11 mouse cellular contexts compared by ENCODE assay signal in genomic region chr19:4155223-4156072, GRCm38 (mm10). TPM values are rescaled to one million over a fixed set of nuclear protein-coding genes. Genes with fewer than 3 reads are reported as not detected.
DNase-seq lines count a peak whose midpoint lies in the region; ATAC-seq and TF ChIP-seq lines count a peak whose summit lies in the region.
"Had no signal": no experiment of that assay in that cellular context is flagged by ENCODE, and none has a peak within 500 bp of the region (broad histone marks: within the 10 kb centered on the region; RNA-seq: fewer than 3 reads in every experiment).

No protein-coding gene starts in this region.

- no peak for ATAC-seq in hindbrain, embryonic 12.5 days (ENCODE audit: low FRiP score)
- no peak for ATAC-seq in hindbrain, postnatal 0 days
- no peak for ATAC-seq in limb, embryonic 13.5 days (ENCODE audit: low FRiP score, low read depth)
- no peak for ATAC-seq in lung, postnatal 0 days

- TF ChIP-seq EP300 in lung, postnatal 0 days (IDR thresholded peaks at IDR 0.05): no peak

- H3K36me3 ChIP-seq in hindbrain, embryonic 12.5 days: peaks cover 71% of the 10 kb centered on the region
- peaks cover 34% of the 10 kb centered on the region for H3K36me3 ChIP-seq in hindbrain, postnatal 0 days (ENCODE audit: insufficient read depth, low read length)
- H3K36me3 ChIP-seq in limb, embryonic 13.5 days: peaks cover 81% of the 10 kb centered on the region
- peaks cover 25% of the 10 kb centered on the region for H3K36me3 ChIP-seq in lung, postnatal 0 days (ENCODE audit: insufficient read depth, low read length)

- intact Hi-C loops in left cerebral cortex, postnatal 4 days (cut with DNase I): no loop called here

- peaks cover 5% of the 10 kb centered on the region; the same call in 1 of the 2 replicates for H3K4me1 ChIP-seq in hindbrain, embryonic 12.5 days
- no peaks in the 10 kb centered on the region for H3K4me1 ChIP-seq in hindbrain, postnatal 0 days (ENCODE audit: insufficient read depth, low read length)
- no peaks in the 10 kb centered on the region for H3K4me1 ChIP-seq in limb, embryonic 13.5 days
- no peaks in the 10 kb centered on the region for H3K4me1 ChIP-seq in lung, postnatal 0 days (ENCODE audit: insufficient read depth, low read depth, low read length)
- H3K4me1 ChIP-seq: embryonic facial prominence, embryonic 12.5 days had no signal

- 68% methylated on average over 6 of the region's 6 CpGs for WGBS in hindbrain, embryonic 12.5 days
- WGBS in hindbrain, postnatal 0 days: 65% methylated on average over 6 of the region's 6 CpGs
- 81% methylated on average over 6 of the region's 6 CpGs for WGBS in limb, embryonic 13.5 days
- 74% methylated on average over 6 of the region's 6 CpGs for WGBS in lung, postnatal 0 days

- H3K27ac ChIP-seq in hindbrain, embryonic 12.5 days: peak overlapping the region; percentile 60
- no peak overlapping the region for H3K27ac ChIP-seq in hindbrain, postnatal 0 days
- no peak overlapping the region for H3K27ac ChIP-seq in limb, embryonic 13.5 days
- H3K27ac ChIP-seq in lung, postnatal 0 days (ENCODE audit: low read length): no peak overlapping the region
- H3K27ac ChIP-seq: embryonic facial prominence, embryonic 12.5 days had no signal

- no peaks in the 10 kb centered on the region for H3K9me3 ChIP-seq in hindbrain, embryonic 12.5 days (replicated peaks)
- no peaks in the 10 kb centered on the region for H3K9me3 ChIP-seq in hindbrain, postnatal 0 days (ENCODE audit: low read length)
- no peaks in the 10 kb centered on the region for H3K9me3 ChIP-seq in limb, embryonic 13.5 days
- no peaks in the 10 kb centered on the region for H3K9me3 ChIP-seq in lung, postnatal 0 days (ENCODE audit: low read length)
- H3K9me3 ChIP-seq: embryonic facial prominence, embryonic 12.5 days had no signal

- DNase-seq in hindbrain, postnatal 0 days (ENCODE audit: low spot score): no peak
- DNase-seq in thymus, postnatal 0 days (ENCODE audit: low spot score): peak; percentile 22
- no peak for DNase-seq in thymus, postnatal 10 days (ENCODE audit: low spot score in 2 of 2)
- peak; percentile 52 for DNase-seq in thymus, postnatal 4 days
- DNase-seq in left cerebral cortex, postnatal 4 days: no peak
- no peak for DNase-seq in lung, postnatal 0 days (ENCODE audit: low spot score)

- no peaks in the 10 kb centered on the region for H3K27me3 ChIP-seq in hindbrain, embryonic 12.5 days
- no peaks in the 10 kb centered on the region for H3K27me3 ChIP-seq in hindbrain, postnatal 0 days (ENCODE audit: insufficient read depth, low read length)
- no peaks in the 10 kb centered on the region for H3K27me3 ChIP-seq in limb, embryonic 13.5 days
- H3K27me3 ChIP-seq in lung, postnatal 0 days (replicated peaks; ENCODE audit: insufficient read depth, low read length): no peaks in the 10 kb centered on the region
- H3K27me3 ChIP-seq: embryonic facial prominence, embryonic 12.5 days had no signal

- no peak overlapping the region for H3K9ac ChIP-seq in hindbrain, embryonic 12.5 days
- no peak overlapping the region for H3K9ac ChIP-seq in hindbrain, postnatal 0 days (replicated peaks; ENCODE audit: low read length)
- 0 out of 2 replicates have a peak overlapping the region, but pooled peaks have one; percentile 14 for H3K9ac ChIP-seq in limb, embryonic 13.5 days
- H3K9ac ChIP-seq in lung, postnatal 0 days (replicated peaks; ENCODE audit: low read depth): no peak overlapping the region
- H3K9ac ChIP-seq: embryonic facial prominence, embryonic 12.5 days had no signal

- H3K4me3 ChIP-seq in hindbrain, embryonic 12.5 days: no peak overlapping the region
- H3K4me3 ChIP-seq in hindbrain, postnatal 0 days (ENCODE audit: low read length): no peak overlapping the region
- no peak overlapping the region for H3K4me3 ChIP-seq in limb, embryonic 13.5 days
- no peak overlapping the region for H3K4me3 ChIP-seq in lung, postnatal 0 days (ENCODE audit: low read depth, low read length)
- H3K4me3 ChIP-seq: embryonic facial prominence, embryonic 12.5 days had no signal

- no peak for TF ChIP-seq CTCF in hindbrain, postnatal 0 days (IDR thresholded peaks at IDR 0.05; ENCODE audit: low read depth)
- TF ChIP-seq CTCF in lung, postnatal 0 days (IDR thresholded peaks at IDR 0.05): no peak

- no peak overlapping the region for H3K4me2 ChIP-seq in hindbrain, embryonic 12.5 days (replicated peaks)
- H3K4me2 ChIP-seq in hindbrain, postnatal 0 days (ENCODE audit: low read depth, low read length): no peak overlapping the region
- no peak overlapping the region for H3K4me2 ChIP-seq in limb, embryonic 13.5 days (replicated peaks)
- H3K4me2 ChIP-seq in lung, postnatal 0 days (replicated peaks; ENCODE audit: low read depth, low read length): no peak overlapping the region
- H3K4me2 ChIP-seq: embryonic facial prominence, embryonic 12.5 days; midbrain, embryonic 11.5 days had no signal

RNA-seq across cellular contexts. Expression of gene Ptprcap, which starts 2.0 kb away (rescaled TPM):
- polyA plus RNA-seq in hindbrain, embryonic 12.5 days (2016; fragmentation: Nextera tagmentation; extraction: Ambion mirVana): 1.0 and 1.2 TPM in 2 replicates
- total RNA-seq in hindbrain, postnatal 0 days (2014; rRNA removed): 1.0 TPM in 1 of 2 replicates, not detected in the other
- 0.40 and 0.44 TPM in 2 replicates for polyA plus RNA-seq in hindbrain, postnatal 0 days (2015; fragmentation: Nextera tagmentation; extraction: Ambion mirVana)
- 929 and 954 TPM in 2 replicates for polyA plus RNA-seq in thymus, postnatal 0 days (2015; fragmentation: Nextera tagmentation; extraction: Ambion mirVana)
- 2.7 and 3.6 TPM in 2 replicates for polyA plus RNA-seq in limb, embryonic 13.5 days (2015; fragmentation: Nextera tagmentation; extraction: Ambion mirVana)
- 1 to 10 TPM; 1.2 to 1.6 TPM for total RNA-seq in left cerebral cortex, postnatal 4 days (2021)
- 3.4 and 3.7 TPM in 2 replicates for polyA plus RNA-seq in lung, postnatal 0 days (2015; fragmentation: Nextera tagmentation; extraction: Ambion mirVana)

RNA-seq across cellular contexts. Expression of gene Coro1b, which starts 7.0 kb away (rescaled TPM):
- 128 and 131 TPM in 2 replicates for polyA plus RNA-seq in hindbrain, embryonic 12.5 days (2016; fragmentation: Nextera tagmentation; extraction: Ambion mirVana)
- total RNA-seq in hindbrain, postnatal 0 days (2014; rRNA removed): 71.5 and 137 TPM in 2 replicates
- polyA plus RNA-seq in hindbrain, postnatal 0 days (2015; fragmentation: Nextera tagmentation; extraction: Ambion mirVana): 90.7 and 114 TPM in 2 replicates
- polyA plus RNA-seq in thymus, postnatal 0 days (2015; fragmentation: Nextera tagmentation; extraction: Ambion mirVana): 184 and 207 TPM in 2 replicates
- polyA plus RNA-seq in limb, embryonic 13.5 days (2015; fragmentation: Nextera tagmentation; extraction: Ambion mirVana): 137 and 146 TPM in 2 replicates
- 100 to 1,000 TPM in 1 of 2 experiments, 10 to 100 TPM in 1; 92.6 to 107 TPM for total RNA-seq in left cerebral cortex, postnatal 4 days (2021)
- 183 and 192 TPM in 2 replicates for polyA plus RNA-seq in lung, postnatal 0 days (2015; fragmentation: Nextera tagmentation; extraction: Ambion mirVana)

RNA-seq across cellular contexts. Expression of gene Rps6kb2, which starts 7.7 kb away (rescaled TPM):
- 64.8 and 68.2 TPM in 2 replicates for polyA plus RNA-seq in hindbrain, embryonic 12.5 days (2016; fragmentation: Nextera tagmentation; extraction: Ambion mirVana)
- total RNA-seq in hindbrain, postnatal 0 days (2014; rRNA removed): 17.6 and 24.7 TPM in 2 replicates
- polyA plus RNA-seq in hindbrain, postnatal 0 days (2015; fragmentation: Nextera tagmentation; extraction: Ambion mirVana): 49.6 and 56.5 TPM in 2 replicates
- polyA plus RNA-seq in thymus, postnatal 0 days (2015; fragmentation: Nextera tagmentation; extraction: Ambion mirVana): 36.4 and 41.8 TPM in 2 replicates
- 63.9 and 65.7 TPM in 2 replicates for polyA plus RNA-seq in limb, embryonic 13.5 days (2015; fragmentation: Nextera tagmentation; extraction: Ambion mirVana)
- total RNA-seq in left cerebral cortex, postnatal 4 days (2021): 10 to 100 TPM; 38.1 to 39.2 TPM
- polyA plus RNA-seq in lung, postnatal 0 days (2015; fragmentation: Nextera tagmentation; extraction: Ambion mirVana): 28.4 and 35.1 TPM in 2 replicates

RNA-seq across cellular contexts. Expression of gene Cabp4, which starts 11.6 kb away (rescaled TPM):
- 0.16 and 0.39 TPM in 2 replicates for polyA plus RNA-seq in hindbrain, embryonic 12.5 days (2016; fragmentation: Nextera tagmentation; extraction: Ambion mirVana)
- total RNA-seq in hindbrain, postnatal 0 days (2014; rRNA removed): not detected in 2 replicates
- polyA plus RNA-seq in hindbrain, postnatal 0 days (2015; fragmentation: Nextera tagmentation; extraction: Ambion mirVana): 0.29 and 0.51 TPM in 2 replicates
- 0.48 and 0.58 TPM in 2 replicates for polyA plus RNA-seq in thymus, postnatal 0 days (2015; fragmentation: Nextera tagmentation; extraction: Ambion mirVana)
- polyA plus RNA-seq in limb, embryonic 13.5 days (2015; fragmentation: Nextera tagmentation; extraction: Ambion mirVana): 0.05 and 0.13 TPM in 2 replicates
- not detected for total RNA-seq in left cerebral cortex, postnatal 4 days (2021)
- 0.08 and 0.10 TPM in 2 replicates for polyA plus RNA-seq in lung, postnatal 0 days (2015; fragmentation: Nextera tagmentation; extraction: Ambion mirVana)
- polyA plus RNA-seq: embryonic facial prominence, embryonic 12.5 days; midbrain, embryonic 11.5 days had no signal

RNA-seq across cellular contexts. Expression of gene Gpr152, which starts 15.9 kb away (rescaled TPM):
- 0.05 TPM in 1 of 2 replicates, not detected in the other for polyA plus RNA-seq in hindbrain, embryonic 12.5 days (2016; fragmentation: Nextera tagmentation; extraction: Ambion mirVana)
- total RNA-seq in hindbrain, postnatal 0 days (2014; rRNA removed): 0.37 TPM in 1 of 2 replicates, not detected in the other
- 0.05 TPM in 1 of 2 replicates, not detected in the other for polyA plus RNA-seq in hindbrain, postnatal 0 days (2015; fragmentation: Nextera tagmentation; extraction: Ambion mirVana)
- 0.03 TPM in 1 of 2 replicates, not detected in the other for polyA plus RNA-seq in thymus, postnatal 0 days (2015; fragmentation: Nextera tagmentation; extraction: Ambion mirVana)
- not detected in 2 replicates for polyA plus RNA-seq in limb, embryonic 13.5 days (2015; fragmentation: Nextera tagmentation; extraction: Ambion mirVana)
- not detected for total RNA-seq in left cerebral cortex, postnatal 4 days (2021)
- polyA plus RNA-seq in lung, postnatal 0 days (2015; fragmentation: Nextera tagmentation; extraction: Ambion mirVana): not detected in 2 replicates
- total RNA-seq: layer of hippocampus, postnatal 25 days had no signal
- polyA plus RNA-seq: embryonic facial prominence, embryonic 12.5 days; midbrain, embryonic 11.5 days had no signal

Comparison
In these comparisons a context has a peak if more than half of its experiments do, and no peak if none do; other contexts are left out.
1. DNase-seq: peak in thymus, postnatal 0 days (single experiment) and thymus, postnatal 4 days (single experiment); none in hindbrain, postnatal 0 days (single experiment), thymus, postnatal 10 days (0 of 2), left cerebral cortex, postnatal 4 days (single experiment) and lung, postnatal 0 days (single experiment).
2. RNA of gene Ptprcap, which starts 2.0 kb away (polyA plus RNA-seq): 929 to 954 TPM in thymus, postnatal 0 days; 3.4 to 3.7 TPM in lung, postnatal 0 days, 2.7 to 3.6 TPM in limb, embryonic 13.5 days, 1.0 to 1.2 TPM in hindbrain, embryonic 12.5 days and 0.40 to 0.44 TPM in hindbrain, postnatal 0 days; every median in the first group is over 100 times any median in the second.